Mouse (Mus musculus): Measurements from ENCODE around the gene Tnfrsf21.
A peak's percentile ranks its signal among the peaks of the same experiment; 100 is the strongest.

The Tnfrsf21 gene

GRCm38 (mm10) chr17:43025819-43026593 is 9.7 kb downstream of the Tnfrsf21 start:
- DNase-seq, result no peak

DNA sequence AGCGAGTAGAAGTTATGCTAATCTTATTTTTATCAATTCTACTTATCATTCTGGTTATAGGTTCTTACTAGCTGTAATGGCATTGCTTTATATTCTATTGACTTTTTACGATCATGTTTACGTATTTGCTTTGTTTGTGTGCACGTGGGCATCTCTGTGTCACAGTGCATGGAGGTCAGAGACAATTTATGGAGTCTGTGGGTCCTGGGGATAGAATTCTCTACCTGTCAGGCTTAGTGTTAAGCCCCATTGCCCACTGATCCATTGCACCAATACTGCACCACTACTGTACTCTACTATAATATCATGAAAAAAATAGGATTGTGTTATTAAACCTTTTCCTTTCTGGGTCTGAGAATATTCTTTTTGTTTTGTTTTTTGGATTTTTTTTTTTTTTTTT is 10.4 kb downstream of the Tnfrsf21 start:
- DNase-seq, result no peak

DNA sequence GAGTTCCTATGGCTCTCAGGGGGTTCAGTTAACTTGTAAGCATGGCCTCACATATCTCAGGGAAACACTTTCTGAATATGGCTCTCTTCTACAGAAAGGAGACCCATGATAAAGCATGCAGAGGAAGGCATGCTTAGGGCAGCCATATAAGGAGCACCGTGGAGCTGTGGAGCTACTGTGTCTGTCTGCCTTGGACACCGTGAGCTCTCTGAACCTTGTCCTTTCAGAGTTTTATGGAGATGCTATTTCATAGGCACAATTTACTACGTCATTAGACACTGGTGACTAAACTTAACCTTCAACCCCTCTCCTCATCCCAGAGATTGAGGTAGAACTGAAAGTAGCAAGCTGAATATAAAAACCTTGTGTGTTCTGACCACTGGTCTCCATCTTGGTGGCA is 13.2 kb downstream of the Tnfrsf21 start:
- no peak for DNase-seq

DNA sequence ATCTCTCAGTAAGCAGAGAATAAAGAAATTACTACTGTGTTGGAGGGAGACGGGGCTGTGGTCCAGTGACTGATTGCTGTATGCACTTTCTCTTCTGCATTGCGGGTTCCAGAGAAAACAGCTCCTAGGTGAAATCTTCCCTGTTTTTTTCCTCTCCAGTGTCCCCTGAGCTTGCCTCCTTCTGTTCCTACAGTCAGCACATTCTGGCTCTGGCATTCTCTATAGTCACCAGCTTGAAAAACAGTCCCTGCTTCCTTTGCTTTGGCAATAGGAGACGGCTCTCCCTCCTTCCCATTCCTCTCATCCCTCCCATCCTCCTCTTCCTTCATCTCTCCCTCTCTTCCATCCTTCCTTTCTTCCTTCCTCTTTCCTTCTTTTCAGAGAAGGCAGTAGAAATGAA is 13.9 kb downstream of the Tnfrsf21 start:
- peak in 1 of 2 experiments; percentile 16 for DNase-seq

- DNase-seq, result no peak
Measured at GRCm38 (mm10) chr17:43032489-43033036, 16.2 kb downstream of the Tnfrsf21 start.

GRCm38 (mm10) chr17:43035386-43035785 is 19.0 kb downstream of the Tnfrsf21 start:
- DNase-seq, result no peak

GRCm38 (mm10) chr17:43036058-43036757 is 19.9 kb downstream of the Tnfrsf21 start:
- no peak for DNase-seq

DNA sequence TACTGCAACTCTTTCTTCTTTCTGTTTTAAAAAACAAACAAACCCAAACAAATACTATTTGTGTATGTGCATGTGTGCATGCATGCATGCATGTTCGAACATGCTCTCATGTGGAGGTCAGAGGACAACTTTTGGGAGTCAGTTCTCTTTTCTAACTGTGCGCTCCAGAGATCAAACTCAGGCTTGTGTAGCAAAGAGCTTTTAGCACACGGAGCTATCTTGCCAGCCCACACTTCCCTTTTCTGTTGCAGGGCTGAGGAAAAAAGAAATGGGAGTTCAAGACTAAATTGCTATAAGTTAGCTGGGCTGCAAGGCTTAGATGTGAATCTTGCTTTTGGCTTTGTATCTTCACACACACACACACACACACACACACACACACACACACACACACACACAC is 24.2 kb downstream of the Tnfrsf21 start:
- no peak for DNase-seq

- no peak for DNase-seq
Measured at GRCm38 (mm10) chr17:43050619-43051018, 34.3 kb downstream of the Tnfrsf21 start.

DNA sequence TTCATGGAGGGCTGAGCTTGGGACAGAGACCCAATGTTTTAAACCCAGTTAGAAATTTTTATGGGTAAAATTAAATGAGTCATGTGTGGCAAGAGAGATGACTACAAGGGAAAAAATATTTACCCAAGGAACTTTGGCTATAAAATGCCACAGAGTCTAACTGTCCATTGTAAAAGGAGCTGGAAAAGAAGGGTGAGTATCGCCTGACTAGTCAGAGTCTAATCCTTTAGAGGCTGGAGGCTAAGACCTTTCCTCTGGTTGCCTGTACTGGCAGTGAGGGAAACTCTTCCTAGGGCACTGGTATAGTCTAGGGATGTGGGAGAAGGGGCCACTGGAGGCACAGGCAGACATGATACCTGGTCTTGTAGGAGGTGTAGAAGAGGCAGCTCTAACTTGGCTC is 36.4 kb downstream of the Tnfrsf21 start:
- no peak for DNase-seq

DNA sequence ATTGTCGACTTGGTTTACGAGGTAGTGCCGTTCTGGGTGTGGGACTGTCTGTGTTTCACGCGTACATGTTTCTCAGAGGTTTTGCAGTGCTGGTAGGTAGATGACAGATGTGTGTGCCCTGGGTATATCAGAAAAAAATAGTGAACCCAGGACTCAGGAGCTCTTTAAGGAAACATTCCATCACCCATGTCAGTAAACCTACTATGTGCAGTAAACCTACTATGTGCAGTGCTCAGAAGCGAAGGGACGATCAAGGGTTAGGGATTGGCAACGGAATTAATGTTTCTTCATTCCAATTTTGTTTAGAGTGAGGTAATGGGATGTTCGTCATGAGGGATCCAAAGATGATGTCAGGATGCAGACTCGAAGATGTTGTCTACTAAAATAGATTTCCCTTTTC is 37.6 kb downstream of the Tnfrsf21 start:
- DNase-seq, result no peak

DNA sequence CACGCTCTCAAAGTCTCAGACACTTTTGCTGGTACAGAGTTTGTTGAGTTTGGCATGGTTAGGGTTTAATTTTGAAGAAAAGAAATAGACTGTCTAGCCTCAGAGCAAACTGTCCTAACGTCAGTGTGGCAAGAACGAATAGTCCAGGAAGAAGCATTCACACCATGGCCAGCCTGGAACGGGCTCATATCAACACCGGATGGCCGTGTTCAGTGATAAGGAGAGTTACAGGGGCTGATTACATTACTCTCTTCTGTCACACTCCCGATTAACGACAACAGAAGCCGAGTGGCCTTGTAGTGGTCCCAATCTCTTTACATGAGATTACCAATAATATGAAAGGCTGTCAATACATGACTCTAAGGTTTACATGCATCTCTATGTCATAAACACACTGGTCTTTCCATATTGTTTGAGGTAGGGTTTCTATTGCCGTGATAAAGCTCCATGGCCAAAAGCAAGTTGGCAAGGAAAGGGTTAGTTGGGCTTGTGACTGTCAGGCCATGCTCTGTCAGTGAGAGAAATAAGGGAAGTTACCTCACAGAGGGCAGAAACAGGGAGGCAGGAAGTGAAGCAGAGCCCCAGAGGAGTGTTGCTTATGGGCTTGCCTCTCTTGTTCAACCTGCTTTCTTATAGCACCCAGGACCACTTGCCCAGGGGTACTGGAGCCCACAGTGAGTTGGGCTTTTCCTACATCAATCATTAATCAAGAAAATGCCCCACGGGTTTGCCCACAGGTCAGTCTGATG is 42.1 kb downstream of the Tnfrsf21 start:
- DNase-seq, result no peak

DNA sequence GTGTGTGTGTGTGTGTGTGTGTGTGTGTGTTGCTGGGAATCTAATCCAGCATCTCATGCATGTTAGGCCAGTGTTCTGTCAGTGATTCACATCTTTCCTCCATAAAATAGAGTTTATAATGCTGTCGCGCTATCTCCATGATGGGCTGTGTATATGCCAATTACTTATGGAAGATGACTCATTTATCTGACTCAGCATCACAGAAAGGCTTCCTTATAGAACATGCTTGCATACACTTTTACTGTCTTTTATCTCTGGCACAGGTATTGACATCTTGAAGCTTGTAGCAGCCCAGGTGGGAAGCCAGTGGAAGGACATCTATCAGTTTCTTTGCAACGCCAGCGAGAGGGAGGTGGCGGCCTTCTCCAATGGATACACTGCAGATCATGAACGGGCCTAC is 48.4 kb downstream of the Tnfrsf21 start:
- no peak for DNase-seq

- no peak for DNase-seq
Measured at GRCm38 (mm10) chr17:43068846-43069553, 52.6 kb downstream of the Tnfrsf21 start.

DNA sequence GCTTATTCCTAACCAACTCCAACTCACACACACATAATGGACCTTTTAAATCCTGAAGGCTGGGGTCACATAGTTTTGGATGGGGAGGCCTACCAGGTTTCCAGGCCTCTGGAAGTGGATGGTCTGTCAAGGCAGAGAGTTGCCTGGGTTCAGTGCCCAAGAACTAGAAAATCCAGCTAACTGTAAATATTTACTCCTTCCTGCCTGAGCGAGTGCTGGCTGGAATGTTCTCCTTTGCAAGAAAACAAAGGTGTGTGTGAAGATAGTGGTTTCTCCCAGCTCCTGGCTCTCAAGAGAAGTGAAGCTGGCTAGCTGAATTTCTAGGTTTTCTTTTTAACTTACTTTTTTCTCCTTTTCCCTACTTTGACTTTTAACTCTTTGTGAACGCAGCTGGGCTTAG is 54.6 kb downstream of the Tnfrsf21 start:
- no peak for DNase-seq

DNA sequence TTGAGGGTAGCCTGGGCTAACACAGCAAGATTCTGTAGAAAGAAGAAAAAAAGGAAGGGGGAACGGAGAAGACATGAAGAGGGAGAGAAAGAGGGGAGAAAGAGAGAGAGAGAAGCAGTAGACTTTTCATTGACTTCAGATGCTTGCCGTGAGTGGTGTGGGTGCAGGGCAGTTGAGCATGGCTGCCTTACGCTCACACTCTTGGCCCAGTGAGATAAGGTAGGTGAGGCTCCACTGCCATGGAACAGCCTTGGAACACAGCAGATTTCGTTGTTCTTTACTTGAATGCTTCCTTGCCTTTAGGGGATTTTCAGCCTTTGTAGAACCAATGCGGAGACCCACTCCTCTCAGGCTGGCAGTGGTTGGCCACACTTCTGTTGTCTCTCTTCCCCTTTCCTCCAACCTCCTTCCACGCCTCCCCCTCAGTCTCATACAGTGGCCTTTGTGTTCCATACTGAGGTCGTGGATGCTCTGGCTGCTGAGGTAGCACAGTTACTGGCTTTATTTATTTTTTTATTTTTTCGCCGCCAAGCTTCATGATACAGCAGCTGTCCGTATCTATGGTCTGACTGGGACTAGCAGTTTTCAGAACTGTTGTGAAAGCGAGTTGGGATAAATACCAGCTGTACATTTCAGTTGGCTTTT is 55.9 kb downstream of the Tnfrsf21 start:
- DNase-seq, result no peak

DNA sequence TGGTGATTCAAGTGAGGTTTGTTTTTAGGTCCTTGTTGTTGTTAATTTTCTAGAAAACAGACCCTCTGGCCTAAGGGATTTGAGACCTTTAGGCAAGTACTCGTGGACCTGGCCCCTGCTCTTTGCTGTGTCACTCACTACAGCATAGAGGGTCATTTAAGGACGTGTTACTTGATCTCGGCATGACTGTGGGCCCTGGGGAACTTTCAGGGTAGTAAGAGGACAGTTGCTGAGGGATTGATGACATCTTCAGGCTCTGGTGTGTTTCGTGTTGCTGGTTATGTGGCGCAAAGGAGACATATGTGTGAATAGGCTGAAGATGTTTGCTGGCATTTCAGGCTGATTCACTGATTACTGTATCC is 56.4 kb downstream of the Tnfrsf21 start:
- no peak for DNase-seq

- no peak for DNase-seq
Measured at GRCm38 (mm10) chr17:43074391-43074790, 58.0 kb downstream of the Tnfrsf21 start.

GRCm38 (mm10) chr17:43075100-43075499 is 58.7 kb downstream of the Tnfrsf21 start:
- DNase-seq, result no peak

GRCm38 (mm10) chr17:43075937-43076336 is 59.6 kb downstream of the Tnfrsf21 start:
- DNase-seq, result no peak

DNA sequence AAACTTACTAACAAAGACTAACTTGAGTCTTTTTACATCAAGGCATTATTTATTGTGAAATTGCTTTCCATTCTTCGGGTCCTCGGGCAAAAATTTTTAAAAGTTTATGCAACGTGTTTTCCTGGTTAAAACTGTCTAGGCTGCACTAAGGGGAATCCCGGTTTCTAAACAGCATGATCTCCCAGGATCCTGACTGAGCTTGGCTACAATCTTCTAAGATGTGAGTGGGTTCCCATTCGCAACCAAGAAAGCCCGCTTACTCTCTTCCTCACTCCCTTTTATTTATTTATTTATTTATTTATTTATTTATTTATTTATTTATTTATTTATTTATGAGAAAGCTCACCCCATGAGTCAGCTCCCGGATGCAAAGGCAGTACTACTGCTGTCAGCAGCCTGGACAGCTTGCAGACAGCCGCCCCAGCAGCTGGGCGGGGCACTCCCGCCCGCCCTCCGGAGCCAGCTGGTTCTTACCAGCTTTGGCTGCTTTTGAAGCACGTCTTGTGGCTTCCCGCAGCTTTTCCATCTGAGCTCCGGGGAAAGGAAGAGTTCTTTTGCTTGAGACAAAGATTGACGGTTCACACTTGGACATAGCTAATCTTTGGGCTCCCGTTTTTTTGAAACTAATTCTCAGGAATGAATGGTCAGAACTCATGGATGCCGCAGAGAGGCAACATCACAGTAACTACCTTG is 60.6 kb downstream of the Tnfrsf21 start:
- peak; percentile 63 to 73 for DNase-seq

DNA sequence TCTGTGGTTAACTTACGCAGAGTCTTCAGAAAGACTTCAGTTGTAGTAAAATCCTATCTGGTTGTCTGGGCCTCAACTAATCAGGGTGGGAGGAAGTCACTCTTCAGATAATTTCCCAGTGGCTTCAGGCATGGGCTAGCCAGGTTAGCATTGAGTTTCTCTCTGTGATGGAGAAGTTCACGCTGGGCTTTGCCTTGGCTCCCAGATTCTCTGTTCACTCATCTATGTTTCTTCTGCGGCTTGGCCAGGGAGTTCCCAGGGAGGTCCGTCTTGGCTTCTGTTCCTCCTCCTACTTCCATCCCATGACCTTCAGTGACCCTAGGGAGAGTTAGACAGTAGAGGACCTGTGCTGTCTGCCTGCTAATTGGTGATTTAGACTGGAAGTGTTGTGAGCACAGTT is 61.2 kb downstream of the Tnfrsf21 start:
- DNase-seq, result peak in 1 of 2 experiments; percentile 16
